Mouse (Mus musculus) CD4-positive, CD25-positive, alpha-beta regulatory T cell, adult 2 months (primary cell): ENCODE measurements around the gene Hadhb.
A peak's percentile ranks its signal among the peaks of the same experiment; 100 is the strongest.

Experiments used
- DNase-seq: peaks from one replicate; pipeline ENCODE4 v3.0.0-alpha.2; 2012; ENCODE audit warnings: low read depth, low spot score

Gene Hadhb

DNA sequence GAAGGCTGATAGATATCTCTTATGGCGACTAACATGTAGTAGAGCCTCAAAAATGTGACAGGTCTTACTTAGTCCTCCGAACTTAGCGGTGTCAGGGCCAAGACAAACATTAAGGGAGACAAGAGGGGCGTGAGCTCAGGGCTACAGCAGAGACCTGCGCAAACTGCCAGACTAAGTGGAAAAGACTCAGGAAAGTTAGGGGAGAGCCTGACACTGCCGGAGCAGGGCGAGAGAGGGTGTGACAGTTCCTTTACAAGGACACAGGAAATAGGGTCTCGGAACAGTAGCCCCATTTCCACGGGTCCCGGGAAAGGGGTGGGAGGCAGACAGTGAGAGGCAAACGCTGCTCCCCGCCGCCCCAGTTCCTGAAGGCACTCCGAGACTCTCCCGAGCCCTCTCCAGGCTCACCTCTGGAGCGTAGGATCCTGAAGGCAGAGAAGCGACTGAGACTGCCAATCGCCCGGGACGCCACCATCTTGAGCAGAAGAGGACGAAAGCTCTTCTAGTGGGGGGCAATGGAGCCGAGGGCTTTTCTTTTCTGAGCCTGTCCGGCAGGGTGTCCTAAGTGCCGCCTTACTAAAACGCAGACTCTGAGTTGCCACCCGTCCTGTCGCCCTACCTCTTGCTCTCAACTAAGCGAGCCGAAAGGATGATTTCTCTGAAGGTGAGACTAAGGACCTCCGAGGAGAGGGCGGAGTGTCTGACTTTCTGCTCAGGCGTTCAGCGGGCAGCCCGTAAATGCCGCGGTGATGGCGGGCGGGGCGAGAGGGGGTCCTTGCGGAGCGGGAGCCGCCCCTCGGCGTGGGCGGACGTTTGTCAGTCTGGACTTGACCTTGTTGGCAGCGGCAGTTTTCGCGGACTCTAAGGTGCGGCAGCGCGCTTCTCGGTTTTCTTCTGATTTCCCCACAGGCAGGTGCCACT, at the start of gene Hadhb, which contains the start of gene Hadha:
Gene Hadhb, plus strand, starts transcription at position 775 of the 921 bp plus-strand sequence.
Gene Hadha, minus strand, starts transcription at position 689 of the 921 bp plus-strand sequence.
- peak; percentile 95 for DNase-seq

DNA sequence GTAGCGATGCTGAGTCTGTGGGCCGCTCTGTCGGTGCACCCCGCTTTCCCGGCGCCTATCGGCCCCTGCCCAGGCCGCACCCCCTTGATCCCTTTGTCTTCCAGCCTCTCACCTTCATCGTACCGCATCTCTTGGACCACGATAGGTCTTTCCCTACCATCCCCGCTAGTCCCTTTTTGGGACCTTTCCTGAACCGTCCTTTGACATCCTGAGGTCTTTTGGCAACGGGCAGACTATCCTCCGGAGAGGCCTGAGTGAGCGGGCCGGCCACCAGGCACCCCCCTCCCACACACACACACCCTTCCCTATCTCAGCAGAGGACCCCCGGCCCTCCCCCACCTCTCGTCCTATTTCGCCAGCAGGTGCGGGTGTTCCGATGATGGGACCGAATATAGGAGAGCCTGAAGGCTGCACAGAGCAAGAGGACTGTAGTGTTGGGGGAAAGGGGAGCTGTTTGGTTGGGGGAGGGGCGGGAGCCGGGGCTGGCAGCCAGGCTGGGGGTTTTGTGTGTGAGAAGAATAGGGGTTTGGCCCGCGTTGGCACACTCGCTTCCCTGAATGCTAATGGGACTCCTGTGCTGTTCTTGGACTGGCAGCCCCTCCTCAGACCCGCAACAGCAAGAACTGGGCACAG, 49.3 kb upstream of the Hadhb start, which contains the start of gene 3110082J24Rik:
Gene 3110082J24Rik, minus strand, starts transcription at position 419 of the 633 bp plus-strand sequence.
- DNase-seq = peak; percentile 1

GRCm38 (mm10) chr5:30106756-30107155, 48.3 kb upstream of the Hadhb start:
- DNase-seq = no peak

- no peak for DNase-seq
Measured at GRCm38 (mm10) chr5:30107186-30107585, 47.9 kb upstream of the Hadhb start.

GRCm38 (mm10) chr5:30107611-30108041, 47.4 kb upstream of the Hadhb start:
- DNase-seq = no peak

- DNase-seq = no peak
Measured at GRCm38 (mm10) chr5:30108233-30108632, 46.8 kb upstream of the Hadhb start.

DNA sequence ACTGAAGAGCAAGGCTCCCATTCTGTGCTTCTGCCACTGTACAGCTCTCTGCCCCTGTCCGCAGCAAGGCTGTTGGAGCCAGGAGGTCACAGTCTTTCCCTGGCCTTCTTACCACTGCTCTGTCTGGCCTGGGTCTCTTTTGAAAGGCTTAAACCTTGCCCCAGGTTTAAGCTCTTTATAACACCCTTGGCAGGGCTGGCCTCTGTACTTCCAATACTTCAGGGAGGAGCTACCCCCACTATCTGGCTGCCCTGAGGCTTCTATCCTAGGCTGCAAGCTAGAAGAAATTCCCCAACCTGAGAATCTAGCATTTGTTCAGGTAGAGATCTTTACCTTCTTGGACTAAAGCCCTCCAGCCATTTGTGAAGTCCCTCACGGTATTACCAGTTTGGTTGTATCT, 45.1 kb upstream of the Hadhb start:
- no peak for DNase-seq

DNA sequence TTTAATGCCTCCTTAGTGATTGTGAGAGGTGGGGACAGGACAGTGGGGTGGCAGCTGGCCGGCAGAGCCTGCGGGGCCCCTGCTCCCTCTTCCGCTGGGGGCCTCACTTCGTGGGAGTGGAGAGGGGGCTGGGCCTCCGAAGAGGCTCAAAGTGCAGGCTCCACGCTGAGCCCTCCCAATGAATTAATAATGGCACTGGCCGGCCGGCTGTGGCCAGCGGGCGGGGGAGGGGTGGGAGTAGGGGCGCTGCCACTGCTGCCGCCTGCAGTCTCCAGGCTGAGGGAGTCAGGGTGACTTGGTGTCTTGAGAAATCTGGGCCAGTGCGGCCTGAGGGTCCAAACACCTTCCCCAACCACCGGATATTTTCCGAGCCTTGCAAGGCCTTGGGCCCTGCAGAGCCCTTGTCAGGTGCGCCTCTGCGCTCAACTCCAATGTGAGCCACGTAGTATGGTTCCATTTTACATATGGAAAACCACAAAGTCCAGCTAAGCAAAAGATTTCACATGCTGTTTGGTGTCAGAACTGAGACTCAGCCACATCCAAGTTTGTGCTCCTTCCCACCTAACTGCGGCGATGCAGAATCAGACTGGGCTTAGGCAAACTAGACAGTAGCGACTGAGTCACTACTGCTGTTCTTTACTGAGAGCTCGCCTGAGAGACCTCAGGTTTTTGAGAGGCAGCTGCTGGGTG, 44.5 kb upstream of the Hadhb start:
- DNase-seq = no peak

DNA sequence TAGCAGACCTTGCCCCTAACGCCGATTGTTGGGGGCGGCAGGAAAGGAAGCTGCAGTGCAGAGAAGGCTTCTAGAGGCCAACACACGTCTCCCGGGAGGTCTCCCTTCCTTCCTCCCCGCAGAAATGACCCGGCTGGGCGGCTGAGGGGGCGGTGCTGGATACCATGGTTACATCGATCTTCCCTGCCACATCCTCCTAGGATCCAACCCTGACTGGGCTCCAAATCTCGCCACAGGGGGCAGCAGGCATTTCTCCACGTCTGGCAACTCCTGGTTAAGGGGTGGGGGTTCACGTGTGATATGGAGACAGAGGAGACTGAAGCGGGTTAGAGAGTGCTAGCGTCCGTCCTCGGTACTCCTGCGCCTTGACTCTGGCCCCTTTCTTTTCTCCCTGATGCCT, 43.9 kb upstream of the Hadhb start:
- DNase-seq = no peak

DNA sequence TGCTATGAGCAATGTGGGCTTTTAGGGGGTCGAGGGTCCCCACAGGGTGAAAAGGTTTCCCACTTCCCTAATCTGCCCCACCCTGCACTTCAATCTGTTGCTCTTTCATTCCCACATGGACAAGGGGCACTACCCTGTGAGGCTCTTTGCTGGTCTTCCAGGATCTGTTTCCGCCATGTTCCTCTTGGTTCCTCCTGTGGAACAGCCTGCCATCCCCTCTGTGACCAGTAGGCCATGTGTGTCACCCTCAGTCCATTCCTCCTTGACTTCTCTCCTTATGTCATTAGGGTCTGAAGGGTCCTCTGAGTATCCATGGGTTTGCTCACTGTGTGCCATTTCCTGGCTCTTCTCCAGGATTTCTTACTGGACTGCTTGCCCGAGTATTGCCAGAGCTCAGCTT, 43.3 kb upstream of the Hadhb start:
- no peak for DNase-seq

DNA sequence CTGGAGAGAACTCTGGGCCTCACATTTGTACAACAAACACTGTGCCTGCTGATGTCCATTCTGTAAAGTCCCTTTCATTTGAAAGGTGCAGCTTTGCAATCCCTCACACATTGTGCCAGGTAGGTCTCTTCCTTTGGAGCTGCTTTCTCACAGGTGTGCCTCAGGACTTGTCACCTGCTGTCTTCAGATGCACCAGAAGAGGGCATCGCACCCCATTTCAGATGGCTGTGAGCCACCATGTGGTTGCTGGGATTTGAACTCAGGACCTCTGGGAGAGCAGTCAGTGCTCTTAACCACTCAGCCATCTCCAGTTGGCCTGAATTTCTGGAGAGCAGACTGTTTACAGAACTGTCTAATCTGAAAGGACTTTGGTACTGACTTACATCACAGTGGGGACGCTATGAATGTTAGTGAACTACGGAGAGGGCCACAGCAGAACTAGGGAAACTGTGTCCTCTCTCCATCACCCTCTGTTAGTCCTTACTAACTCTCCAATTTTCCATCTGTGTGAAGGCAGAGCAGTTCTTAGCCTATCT, 42.4 kb upstream of the Hadhb start:
- peak; percentile 25 for DNase-seq

DNA sequence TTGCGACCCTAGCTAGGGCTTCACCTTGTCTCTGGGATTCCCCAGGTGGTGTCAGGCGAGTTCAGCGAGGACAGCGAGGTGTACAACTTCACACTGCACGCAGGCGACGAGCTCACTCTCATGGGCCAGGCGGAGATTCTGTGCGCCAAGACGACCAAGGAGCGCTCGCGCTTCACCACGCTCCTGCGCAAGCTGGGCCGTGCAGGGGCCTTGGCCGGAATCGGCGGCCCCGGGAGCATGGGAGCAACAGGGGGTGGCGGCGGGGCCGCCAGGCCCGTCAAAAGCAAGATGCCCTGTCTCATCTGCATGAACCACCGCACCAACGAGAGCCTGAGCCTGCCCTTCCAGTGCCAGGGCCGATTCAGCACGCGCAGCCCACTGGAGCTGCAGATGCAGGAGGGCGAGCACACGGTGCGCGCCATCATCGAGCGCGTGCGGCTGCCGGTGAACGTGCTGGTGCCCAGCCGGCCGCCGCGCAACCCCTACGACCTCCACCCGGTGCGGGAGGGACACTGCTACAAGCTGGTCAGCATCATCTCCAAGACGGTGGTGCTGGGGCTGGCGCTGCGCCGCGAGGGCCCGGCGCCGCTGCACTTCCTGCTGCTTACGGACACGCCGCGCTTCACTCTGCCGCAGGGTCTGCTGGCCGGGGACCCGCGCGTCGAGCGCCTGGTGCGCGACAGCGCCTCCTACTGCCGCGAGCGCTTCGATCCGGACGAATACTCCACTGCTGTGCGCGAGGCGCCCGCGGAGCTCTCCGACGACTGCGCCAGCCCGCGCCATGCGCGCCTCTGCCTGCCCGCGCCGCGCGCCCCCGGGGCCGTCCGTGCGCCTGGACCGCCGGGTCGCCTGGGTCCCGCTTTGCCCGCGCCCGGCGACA, 40.9 kb upstream of the Hadhb start:
- DNase-seq = peak; percentile 70

DNA sequence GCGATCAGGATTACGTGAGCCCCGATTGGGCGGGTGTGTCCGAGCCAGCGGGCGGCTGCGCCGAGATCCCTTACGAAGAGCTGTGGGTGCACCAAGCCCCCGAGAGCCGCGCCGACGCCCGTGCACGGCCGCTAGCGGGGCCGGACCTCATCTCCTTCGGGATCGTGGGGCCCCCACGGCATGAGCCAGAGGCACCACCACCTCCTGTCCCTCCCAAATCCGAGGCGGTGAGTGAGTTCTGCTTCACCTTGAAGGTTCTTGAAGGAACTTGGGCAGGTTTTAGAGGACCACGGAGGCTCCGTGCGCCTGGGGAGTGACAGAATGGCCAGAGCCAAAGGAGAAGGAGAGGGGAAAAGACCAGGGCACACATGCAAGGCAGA, 40.3 kb upstream of the Hadhb start:
- DNase-seq = no peak

DNA sequence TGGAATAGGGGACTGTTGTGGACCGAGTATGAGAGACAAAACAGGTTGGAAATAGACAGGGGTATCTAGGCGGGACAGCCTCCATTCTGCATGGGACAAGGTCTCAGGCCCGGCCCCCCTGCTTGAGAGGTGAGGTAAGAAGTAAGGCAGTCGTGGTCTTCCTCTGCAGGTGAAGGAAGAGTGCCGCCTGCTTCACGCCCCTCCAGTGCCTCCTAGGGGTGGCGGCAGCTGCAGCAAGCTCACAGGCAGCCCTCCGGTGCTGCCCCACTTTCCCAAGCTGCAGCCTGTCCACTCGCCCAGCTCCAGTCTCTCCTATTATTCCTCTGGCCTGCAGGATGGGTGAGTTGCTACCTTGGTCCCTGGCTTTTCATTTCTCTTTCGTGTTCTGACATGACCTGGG, 39.3 kb upstream of the Hadhb start:
- no peak for DNase-seq

DNA sequence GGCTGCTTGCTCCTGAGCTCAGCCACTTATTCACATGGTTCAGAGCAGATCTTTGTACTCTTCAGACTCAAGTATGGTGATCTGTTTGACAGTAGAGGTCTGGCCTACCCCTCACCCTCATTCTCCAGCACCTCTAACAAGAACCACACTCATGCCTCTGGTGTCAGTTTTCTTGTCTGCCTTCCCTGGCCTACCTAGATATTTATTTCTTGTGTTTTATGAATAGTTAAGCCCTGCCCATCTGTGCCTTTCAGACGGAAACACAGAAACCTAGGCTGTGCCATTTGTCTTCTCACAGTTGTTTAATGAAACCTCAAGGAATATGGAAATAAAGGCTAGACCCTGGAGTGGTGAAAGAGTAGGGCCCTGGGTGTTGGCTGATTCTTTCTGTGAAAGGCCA, 37.0 kb upstream of the Hadhb start:
- no peak for DNase-seq

- no peak for DNase-seq
Measured at GRCm38 (mm10) chr5:30119163-30119562, 35.9 kb upstream of the Hadhb start.

DNA sequence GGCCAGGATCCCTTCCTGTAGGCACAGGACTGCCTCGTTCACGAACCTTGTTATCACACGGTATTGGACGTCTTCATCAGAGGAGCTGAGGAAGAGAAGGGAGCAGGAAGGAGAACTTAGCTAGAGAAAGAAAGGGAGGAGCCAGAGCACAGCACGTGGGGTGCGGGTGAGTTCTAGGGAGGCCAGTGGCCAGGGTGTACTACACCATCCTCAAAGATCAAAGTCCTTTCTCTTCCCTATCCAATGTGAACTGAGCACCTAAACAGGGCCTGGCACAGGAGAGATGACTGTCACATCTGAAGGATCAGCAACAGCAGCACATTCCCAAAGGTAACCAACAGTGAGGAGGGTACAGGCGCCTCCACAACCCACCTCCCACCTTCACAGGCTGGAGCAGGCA, 34.9 kb upstream of the Hadhb start:
- DNase-seq = no peak

DNA sequence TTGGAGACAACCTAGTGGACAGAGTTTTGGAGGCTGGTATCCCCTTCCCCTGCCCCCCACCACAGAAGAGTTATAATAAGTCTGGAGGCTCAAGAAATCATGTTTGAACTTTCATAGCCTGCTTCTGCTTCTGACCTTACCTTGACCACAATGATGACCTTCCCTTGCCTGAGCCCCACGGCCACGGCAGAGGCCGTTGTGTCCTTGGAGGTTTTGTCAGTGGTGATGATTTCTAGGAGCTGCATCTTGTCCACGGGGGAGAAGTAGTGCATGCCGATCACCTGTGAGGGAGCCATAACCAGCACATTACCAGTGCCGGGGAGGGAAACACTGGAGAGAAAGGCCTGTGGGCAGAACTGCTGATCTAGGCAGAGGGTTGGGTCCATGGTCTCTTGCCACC, 32.6 kb upstream of the Hadhb start:
- no peak for DNase-seq

- DNase-seq = peak; percentile 64
Measured at GRCm38 (mm10) chr5:30125587-30125986, 29.5 kb upstream of the Hadhb start.

DNA sequence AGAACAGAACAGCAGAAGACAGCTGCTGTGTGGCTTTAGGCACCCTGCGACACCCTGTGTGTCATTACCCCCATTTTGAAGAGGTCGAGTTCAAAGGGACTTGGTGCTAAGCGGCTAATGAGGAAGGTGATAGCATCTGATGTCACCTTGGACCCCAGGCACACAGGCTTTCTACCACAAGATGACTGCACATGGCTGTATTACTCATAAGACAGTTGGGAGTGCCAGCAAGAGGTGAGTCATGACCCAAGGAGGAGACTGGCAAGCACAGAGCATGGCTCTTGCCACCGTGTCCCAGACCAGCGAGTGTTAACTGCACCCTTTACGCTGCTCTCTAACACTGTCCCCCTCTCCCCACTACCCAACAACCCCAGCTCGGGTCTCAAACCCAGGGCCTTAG, 28.3 kb upstream of the Hadhb start:
- no peak for DNase-seq
